Mouse (Mus musculus) urinary bladder, adult 2 months (tissue): ENCODE data around the gene 2310061I04Rik. TPM values are rescaled to one million over a fixed set of nuclear protein-coding genes. Genes with fewer than 3 reads are reported as not detected.
A peak's percentile ranks its signal among the peaks of the same experiment; 100 is the strongest.

Experiments
- DNase-seq: peaks from one replicate; pipeline ENCODE4 v3.0.0; 2022; ENCODE audit warnings: low spot score
- polyA plus RNA-seq: library from polyadenylated mRNA; depleted of rRNA; stranded (reverse); fragments of >200 nt; gene quantifications from 2 replicates; pipeline ENCODE4 v1.2.3, GENCODE M21; 2012

Gene 2310061I04Rik
- polyA plus RNA-seq, 1 experiment, result 29.6 TPM

DNA sequence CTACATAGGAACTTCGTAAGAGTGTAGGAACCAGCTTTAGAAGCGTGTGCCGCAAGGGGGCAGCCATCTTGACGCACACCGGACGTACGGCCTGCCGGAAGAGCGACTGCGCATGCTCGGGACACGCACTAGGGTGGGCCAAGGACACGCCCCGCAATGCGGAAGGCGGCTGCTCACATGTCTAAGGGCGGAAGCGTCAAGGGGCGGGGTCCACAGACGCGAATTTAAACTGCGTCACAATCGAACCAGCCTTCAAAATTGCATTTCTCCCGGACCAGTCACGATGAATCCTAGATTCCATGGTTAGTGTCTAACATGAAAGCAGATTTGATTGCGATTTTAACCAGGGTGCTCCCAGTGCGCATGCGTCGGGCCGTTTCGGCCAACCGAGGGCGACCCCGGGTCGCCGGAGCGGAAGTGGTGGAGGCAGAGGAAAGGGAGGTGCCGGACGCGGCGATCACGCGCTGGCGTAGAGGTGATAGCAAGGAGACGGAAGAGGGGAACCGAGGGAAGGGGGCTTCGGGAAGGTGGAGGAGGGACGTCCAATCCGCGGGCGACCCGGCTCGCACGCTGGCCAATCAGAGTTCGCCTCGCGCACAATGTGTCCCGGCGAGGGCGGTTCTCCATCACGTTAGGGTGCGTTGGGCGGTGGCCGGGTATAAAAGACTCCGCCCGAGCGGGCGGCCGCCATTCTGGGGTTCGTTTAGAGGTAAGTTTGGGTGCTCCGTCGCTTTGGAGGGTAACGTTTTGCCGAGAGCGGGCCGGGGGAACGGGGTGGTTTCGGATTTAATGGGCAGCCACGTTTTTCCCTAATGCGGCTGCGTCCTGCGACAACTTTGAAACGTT, 19.3 kb upstream of the 2310061I04Rik start, which contains the start of the genes Mrps18b and Ppp1r10:
Mrps18b (minus strand) TSS at position 93 of the 846 bp plus-strand sequence.
Ppp1r10 (plus strand) TSS at position 138 of the 846 bp plus-strand sequence.
- DNase-seq, result peak; percentile 98

DNA sequence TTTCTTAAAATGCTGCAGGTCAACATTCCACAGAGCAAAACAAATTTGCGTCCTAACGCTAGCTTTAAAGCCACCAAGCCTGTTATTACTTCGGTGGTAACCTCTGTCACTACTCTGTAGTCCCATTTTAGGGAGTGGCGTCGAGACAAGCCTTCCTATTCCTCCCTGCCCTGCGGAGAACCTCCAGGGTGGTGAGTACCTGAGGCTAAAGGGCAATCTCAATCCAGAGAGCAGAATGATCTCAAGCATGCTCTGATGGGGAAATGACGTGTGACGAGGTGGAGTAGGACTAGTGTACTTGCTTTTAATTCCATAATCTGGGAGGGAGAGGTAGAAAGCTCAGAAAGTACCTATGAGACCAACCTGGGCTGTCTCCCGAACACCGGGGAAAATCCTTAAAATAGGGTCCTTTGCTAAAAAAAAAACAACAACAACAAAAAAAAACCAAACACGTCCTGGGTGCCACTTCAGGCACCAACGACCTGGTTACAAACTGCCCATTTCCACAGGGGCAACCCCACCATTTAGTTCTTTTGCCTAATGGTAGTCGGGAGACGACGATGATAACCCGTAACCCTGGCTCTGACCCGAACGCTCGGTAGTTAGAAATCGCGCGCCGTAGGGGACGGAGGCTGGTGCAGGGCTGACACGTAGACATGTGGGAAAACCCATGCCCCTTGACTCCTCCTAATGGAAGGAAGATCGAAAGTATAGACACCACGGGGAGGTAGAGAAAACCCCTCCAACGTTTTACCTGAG, 18.5 kb upstream of the 2310061I04Rik start:
- no peak for DNase-seq

DNA sequence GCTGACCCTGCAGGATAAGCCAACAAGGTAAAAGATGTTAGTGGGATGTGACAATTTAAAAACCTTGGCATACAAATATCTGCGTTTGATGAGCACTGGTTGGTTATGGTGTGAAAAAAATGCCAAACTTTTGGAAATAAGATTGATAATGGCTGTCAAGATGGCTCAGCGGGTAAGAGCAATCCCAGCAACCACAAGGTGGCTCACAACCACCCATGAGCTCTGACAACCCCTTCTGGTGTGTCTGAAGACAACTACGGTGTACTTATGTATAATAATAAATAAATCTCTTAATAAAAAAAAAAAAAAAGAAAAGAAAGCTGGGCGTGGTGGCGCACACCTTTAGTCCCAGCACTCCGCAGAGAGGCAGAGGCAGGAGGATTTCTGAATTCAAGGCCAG, 17.7 kb upstream of the 2310061I04Rik start:
- DNase-seq, result no peak

DNA sequence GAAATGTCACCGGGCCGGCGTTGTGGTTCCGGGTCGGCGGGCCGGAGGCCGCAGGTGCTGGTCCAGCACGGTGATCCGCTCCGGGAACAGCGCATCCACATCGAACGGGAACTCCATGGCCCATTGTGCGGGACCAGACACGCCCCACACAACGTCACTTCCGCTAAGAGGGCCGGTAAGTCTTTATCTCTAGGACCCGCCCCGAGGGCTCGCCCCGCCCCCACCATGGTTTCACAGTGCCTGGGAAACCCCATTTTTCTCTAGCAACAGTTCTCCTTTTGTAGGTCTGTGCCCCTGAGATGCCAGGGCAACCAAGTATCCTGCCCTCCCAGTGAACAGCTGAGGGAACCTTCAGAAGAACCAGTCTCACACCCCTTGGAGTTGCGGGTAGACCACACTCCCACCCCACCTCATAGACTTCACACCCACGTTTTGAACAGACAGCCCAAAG, 12.7 kb upstream of the 2310061I04Rik start, which contains the start of gene Atat1:
Atat1 (minus strand) TSS at position 157 of the 451 bp plus-strand sequence.
- DNase-seq, result peak; percentile 79

DNA sequence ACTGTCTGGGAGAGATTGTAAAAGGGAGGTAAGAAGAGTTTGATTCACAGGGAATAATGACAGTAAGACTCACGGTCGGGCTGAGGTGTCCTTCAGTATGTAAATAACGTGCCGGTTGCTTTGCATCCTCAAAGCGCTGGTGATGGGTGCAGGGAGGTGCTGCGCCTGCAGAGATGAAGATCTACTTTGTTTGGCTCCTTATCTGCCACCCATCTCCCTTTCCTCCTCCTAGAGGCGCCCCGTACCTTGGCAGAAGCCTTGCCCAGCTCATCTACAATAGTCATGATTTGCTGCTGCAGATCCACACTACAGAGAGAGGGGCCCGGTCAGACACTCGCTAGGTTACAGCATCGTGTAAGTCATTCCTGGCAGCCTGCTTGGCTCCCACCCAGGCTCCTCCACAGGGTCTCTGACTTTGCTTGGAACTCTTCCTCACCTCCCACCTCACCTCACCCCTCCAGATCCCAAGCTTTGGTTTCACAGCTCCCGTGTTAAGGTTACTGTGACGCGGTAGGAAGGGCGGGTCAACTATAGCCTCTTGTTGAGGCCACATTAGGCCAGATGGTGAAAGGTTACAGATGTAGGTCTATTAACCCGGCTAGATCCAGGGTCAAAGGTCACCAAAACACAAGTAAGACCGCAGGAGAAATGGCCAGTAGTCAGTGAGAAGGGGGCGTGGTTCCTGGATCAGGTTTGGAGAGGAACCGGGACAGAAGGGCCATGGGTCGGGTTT, 12.1 kb upstream of the 2310061I04Rik start:
- no peak for DNase-seq

DNA sequence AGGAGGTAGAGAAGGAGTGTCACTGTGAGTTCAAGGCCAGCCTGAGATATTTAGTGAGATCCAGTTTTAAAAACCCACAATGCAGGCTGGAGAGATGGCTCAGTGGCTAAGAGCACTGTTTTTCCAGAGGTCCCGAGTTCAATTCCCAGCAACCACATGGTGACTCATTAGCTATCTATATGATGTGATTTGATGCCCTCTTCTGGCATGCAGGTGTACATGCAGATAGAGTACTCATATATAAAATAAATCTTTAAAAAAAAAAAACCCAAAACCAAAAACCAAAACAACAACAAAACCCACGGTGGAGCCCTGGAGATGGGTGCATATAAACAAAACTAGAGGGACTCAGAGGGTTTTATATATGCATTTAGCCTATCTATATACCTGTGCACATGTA, 10.4 kb upstream of the 2310061I04Rik start:
- DNase-seq, result no peak

DNA sequence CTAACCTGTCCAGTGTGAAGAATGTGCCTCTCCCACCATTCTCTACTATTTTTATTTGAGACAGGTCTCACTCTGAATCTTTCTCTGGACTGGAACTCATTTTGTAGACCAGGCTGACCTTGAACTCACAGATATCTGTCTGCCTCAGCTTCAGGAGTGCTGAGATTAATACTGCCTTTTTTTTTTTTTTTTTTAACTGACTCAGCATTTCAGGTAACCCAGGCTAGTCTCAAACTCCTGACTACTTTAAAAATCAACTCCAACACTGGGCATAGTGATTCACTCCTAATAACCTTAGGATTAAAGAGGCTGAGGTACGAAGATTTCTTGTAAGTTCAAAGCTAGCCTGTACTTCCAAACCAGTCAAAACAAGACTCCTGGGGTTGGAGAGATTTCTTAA, 8.4 kb upstream of the 2310061I04Rik start:
- DNase-seq, result no peak

DNA sequence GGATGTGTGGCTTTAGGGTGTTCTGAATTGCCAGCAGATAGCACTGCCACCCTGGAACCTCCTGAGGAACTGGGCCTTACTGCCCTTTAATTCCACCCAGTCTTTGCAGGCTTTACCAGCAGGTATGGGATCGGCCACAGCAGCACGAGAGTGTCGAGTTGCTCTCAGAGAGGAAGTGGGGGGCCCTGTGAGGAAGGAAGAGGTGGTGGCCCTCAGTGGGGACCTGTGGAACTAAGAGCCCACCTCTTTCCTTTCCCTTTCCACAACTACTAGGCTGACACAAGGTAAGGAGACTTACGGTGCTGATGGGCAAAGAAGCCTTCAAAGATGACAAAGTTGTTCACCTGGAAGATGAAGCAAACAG, 6.7 kb upstream of the 2310061I04Rik start:
- no peak for DNase-seq

DNA sequence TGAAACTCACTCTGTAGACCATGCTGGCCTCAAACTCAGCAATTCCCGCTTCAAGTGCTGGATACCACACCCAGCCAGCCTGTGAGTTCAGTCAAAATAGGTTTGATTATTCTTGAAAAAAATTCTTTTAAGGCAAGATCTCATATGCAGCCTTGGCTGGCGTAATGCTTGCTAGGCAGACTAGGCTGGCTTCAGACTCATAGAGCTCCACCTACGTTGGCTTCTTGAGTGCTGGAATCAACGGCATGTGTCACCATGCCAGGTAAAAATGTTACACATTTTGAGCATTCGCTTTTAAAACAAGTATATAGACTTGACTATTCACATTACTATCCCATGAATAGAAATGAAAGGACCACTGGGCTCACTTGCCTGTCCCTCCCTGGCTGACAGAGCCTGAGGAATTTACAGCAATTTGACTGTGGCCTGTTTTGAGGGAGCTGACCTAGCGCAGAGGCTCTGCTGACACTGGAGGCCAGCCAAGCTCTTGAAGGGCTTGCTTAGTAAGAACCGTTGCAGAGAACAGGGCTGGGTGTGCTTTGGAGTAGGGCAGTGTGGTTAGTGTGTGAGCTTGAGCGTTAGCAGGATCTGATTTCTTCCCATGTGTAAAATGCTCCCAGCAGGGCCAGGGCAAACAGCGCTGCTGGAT, 6.2 kb upstream of the 2310061I04Rik start:
- no peak for DNase-seq

DNA sequence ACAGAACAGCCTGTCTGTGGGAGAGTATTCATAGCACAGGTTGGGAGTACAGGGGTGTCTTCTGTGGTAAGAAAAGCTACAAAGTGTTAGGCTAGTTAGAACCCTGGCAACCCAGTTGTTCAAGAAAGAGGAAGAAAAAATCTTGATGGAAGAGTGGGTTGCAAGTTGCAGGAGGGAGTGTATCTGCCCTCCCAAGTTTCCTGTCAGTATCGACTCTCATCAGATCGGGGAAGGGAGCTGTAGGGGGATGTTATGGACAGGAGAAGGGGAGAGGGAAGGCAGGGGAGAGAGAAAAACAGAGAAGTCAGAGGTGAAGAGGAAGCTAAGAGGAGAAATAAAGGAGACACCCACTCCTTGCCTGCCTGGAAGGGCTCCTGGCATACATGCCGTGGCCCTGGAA, 3.4 kb upstream of the 2310061I04Rik start:
- DNase-seq, result no peak

DNA sequence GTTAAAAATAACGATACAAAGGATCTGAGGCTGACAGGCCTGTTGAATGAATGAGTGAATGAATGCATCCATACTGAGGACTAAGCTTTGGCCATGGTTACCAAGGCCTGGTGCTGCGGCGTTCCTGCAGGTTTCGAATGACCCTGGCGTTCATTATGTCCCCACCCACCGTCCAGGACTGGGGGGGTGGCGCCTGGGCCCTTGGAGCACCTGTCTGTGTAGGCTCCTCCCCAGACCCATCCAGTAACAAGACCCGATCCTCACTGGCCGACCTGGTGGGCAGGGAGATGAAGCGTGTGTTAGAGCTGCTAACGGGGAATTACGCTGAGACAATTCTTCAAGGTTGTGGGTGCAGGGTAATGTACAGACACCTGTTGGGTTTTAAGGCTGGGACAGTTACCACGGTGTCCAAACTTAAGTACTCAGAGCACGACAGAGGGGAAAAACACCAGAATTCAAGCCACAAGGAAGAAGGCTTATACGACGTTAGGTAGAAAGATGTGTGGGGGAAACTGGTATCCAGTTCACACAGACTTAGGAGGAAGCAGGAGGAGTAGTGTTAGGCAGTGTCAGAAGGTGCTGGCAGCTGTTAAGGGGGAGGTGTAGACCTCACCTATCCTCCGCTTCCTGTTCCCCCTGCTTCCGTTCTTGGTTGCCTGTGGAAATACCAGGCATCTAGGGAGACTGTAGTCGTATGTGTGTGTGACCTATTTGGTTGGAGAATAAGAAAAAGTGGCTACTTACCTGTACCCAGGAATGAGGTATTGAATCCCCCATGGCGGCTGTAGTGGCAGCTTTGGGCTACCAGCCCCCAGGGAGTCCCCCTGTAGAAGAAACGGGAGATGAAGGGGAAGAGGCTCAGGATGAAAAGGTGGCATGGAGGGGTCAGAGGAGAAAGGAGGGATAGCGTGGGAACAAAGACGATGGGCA, 678 bp upstream of the 2310061I04Rik start:
- no peak for DNase-seq

DNA sequence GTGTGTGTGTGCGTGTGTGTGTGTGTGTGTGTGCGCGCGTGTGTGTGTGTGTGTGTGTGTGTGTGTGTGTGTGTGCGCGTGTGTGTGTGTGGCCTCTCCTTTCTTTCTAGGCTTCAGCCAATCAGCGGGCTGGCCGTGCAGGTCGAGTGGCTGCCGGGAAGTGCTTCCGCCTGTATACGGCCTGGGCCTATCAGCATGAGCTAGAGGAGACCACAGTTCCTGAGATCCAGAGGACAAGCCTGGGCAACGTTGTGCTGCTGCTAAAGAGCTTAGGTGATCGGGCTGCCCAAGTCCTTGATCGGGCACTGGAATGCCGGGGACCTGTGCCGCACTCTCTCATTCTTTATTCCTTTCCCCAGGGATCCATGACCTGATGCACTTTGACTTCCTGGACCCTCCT, 9.5 kb downstream of the 2310061I04Rik start:
- DNase-seq, result no peak

DNA sequence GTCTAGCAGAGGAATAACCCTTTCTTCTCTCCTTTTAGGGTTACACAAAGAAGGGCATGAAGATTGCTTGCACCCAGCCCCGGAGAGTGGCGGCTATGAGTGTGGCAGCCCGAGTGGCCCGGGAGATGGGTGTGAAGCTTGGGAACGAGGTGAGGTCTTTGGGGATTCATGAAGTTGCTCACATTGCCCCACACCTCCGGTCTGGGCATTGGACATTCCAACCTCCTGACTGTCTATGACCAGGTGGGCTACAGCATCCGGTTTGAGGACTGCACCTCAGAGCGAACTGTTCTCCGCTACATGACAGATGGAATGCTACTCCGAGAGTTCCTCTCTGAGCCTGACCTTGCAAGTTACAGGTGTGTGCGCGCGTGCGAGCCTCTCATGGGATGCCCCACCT, 13.5 kb downstream of the 2310061I04Rik start:
- no peak for DNase-seq

DNA sequence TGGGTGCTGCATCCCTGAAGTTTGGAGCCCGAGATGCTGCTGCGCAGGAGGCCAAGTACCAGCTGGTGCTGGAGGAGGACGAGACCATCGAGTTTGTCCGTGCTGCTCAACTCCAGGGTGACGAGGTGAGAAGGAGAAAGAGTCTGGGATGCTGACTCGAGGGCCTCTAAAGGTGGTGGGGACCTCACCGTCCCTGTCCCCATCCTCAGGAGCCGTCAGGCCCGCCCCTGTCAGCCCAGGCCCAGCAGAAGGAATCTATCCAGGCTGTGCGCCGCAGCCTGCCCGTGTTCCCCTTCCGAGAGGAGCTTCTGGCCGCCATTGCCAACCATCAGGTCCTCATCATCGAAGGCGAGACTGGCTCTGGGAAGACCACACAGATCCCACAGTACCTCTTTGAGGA, 14.3 kb downstream of the 2310061I04Rik start:
- DNase-seq, result no peak

DNA sequence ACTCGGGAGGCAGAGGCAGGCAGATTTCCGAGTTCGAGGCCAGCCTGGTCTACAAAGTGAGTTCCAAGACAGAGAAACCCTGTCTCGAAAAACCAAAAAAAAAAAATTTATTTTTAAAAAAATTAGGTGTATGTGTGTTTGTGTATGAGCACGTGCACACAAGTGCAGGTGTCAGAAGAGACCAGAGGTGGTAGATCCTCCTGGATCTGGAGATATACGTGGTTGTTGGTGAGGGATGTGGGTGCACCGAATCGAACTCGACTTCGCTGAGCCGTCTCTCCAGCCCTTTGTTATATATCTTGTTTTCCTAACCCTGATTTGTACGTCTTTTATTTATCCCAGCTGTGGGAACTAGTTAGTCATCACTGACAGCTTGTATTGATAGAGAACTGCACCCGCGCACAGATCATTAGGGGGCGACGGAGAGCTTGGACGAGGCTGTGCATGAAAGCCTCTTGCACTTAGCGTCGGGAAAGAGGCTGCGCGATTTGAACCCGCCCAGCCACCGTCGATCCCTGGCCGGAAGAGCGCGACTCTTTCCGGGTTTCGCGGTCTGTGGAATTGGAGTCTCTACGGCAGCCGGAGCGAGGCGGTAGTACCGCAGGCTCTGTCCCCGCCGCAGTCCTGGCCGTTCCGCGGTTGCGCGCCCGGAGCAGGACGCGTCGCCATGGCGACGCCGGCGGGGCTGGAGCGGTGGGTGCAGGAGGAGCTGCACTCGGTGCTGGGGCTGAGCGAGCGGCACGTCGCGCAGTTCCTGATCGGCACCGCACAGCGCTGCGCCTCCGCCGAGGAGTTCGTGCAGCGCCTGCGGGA, 17.8 kb downstream of the 2310061I04Rik start, which contains the start of gene Dhx16:
Dhx16 (plus strand) TSS at position 575 of the 813 bp plus-strand sequence.
- DNase-seq, result peak; percentile 84

DNA sequence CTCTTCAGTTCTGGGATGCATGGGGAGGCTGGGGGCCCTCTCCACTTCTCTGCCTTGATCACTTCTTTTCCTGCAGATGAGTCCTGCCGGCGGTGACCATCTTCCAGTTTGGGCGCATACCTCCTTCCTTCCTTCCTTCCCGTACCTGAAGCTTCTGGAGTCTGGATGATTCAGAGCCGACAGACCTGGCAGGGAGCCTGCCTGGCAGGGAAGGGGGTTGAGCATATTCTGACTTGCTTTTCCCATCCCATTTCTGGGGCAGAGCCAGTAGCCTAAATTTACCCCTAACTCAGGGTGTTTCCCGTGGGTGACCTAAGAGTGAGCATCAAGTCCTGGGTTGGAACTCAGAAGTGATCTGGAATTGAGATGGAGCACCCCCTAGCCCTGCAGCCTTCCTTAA, 22.5 kb downstream of the 2310061I04Rik start:
- no peak for DNase-seq

DNA sequence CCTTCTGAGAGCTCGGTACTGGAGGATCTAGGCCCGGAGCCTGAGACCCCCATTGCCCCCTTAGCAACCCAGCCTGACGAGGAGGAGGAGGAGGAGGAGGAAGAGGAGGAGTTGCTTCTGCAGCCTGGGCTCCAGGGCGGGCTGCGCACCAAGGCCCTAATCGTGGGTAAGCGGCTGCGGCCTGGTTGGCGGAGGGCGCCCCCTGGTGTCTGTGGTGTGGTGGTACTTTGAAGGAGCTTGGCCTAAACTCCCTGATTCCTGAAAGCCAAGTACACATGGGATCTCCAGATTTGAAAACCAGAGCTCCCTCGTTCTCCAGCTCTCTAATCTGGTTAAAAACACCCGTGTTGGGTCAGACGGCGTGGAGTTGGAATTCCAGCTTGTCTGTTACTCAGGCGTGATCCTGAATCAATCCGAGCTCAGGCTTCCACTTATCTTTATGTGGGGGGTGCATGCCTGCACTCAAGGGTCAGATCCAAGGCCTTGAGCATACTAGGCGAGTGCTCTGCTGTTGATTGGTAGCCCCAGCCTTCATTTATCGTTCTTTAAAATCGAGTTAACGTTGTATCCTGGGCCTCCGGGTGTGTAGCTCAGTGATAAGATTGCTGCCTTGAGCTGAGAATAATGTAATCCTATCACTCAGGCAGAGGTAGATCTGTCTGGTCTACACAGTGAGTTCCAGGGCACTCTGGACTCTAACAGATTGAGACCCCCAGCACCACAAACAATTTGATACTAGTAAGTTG, 23.3 kb downstream of the 2310061I04Rik start:
- DNase-seq, result peak; percentile 90

DNA sequence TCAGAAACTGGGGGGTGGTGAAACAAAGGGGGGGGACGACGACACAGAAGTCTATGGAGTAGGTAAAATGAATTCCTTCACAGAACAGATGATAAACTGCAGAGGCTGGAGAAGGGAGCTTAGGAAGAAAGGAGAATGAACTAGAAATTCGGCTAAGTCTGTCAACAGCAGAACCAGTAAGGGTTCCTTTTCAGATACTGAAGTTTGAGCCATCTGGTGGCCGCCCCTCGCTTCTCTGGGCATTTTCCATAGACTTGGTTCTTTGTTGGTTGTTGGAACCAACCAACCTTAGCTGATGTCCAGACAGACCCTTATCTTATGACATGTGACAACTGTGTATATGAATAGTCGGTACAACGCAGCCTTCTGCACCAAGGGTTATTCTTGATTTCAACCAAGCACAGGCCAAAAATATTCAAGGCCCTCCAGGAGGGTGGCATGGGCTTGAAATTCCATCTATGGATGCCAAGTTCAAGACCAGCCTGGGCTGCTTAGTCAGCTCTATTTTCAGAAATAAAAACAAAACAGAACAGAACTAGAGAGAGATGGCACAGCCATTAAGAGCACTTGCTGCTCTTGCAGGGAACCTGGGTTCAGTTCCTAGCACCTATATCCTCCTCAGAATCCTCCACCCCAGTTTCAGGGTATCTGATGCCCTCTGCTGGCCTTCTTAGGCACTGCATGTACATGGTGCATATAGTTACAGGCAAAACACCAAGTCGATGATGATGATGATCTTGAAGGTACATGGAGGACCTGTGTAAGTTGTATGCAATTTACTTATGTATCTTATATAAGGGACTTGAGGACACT, 26.1 kb downstream of the 2310061I04Rik start:
- DNase-seq, result peak; percentile 20
